Mouse (Mus musculus) thymus, postnatal 14 days (tissue): ENCODE measurements around the gene Scap.
A peak's percentile ranks its signal among the peaks of the same experiment; 100 is the strongest.
"Not testable (repeated sequence)": the region's sequence is repeated elsewhere in the genome, so short reads cannot be mapped to it uniquely, and the experiment has no call there.

ENCODE experiments used
- DNase-seq: peaks from one replicate; pipeline ENCODE4 v3.0.0; 2021

Gene Scap

DNA sequence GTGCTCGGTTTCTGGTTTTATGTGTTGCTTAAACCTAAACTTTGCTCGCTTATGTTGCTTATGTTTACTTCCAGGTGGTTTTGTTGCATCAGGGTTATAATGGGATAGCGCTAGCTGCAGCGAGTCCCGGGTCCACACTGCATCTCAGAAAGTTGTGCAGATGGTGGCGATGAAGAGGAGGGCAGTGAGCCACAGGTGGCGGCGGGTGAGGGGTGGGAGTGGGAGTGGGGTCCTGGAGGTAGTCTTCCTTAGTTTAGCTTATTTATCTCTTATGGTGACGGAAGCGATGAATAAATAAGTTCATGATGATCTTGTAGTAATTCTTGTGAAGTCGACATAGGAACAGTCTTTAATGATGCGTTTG is 790 bp downstream of the Scap start:
- no peak for DNase-seq

DNA sequence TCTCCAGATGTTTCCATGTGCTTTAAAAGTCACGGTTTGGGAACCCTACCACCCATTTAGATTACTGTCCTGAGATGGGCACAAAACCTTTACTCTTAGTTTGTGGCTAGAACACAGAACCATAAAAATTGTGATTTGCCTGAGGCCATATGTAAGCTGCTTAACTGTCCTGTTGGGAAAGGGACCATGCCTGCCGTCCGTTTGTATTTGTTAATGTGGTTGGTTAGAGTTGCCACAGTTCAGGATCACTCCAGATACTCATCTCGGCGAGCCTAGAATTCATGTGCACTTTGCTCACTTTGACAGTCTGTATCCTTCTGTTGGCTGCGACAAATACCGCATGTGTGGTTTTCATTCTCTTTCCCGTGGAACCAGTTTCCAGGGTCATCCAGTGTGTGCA is 1.8 kb downstream of the Scap start:
- DNase-seq = no peak

GRCm38 (mm10) chr9:110340037-110340750 is 7.1 kb downstream of the Scap start:
- DNase-seq = no peak

DNA sequence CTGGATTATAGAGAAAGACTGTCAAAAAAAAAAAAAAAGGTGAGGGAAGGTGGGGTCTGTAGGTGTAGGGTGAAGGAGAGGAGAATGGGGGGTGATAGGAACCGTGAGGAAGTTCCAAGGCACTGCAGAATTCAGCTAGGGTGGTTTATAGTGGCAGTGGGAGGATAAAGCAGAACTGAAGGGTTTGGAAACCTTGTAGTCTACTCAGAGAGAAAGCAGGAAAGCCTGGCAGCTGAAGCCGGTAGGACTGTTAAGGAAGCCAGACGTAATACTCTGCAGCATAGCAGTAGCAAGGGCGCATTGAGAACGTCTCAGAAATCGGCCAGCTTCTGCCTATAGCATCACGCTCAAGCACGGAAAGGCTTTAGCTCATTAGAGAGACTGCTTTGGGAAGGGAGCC is 8.9 kb downstream of the Scap start:
- DNase-seq = no peak

- DNase-seq = no peak
Measured at GRCm38 (mm10) chr9:110343805-110344204, 10.7 kb downstream of the Scap start.

- no peak for DNase-seq
Measured at GRCm38 (mm10) chr9:110345057-110345739, 12.1 kb downstream of the Scap start.

- DNase-seq = no peak
Measured at GRCm38 (mm10) chr9:110348899-110349298, 15.8 kb downstream of the Scap start.

DNA sequence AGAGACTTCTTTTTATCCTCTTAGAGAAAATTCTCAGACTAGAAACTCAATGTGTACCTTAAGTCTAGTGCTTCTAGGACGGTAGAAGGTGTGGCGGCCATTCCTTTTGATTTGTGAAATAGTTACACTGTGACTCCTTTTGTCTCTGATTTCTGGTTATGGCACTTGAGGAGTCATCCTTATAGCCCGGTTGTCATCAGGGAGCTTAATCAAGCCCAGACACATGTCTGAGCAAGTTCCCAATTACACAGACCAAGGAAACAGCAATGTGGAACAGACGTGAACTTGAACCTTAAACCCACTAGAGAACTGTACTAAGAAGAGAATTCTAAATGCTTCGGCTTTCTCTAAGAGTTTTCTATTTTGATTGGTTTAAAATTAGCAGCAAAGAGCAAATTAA is 17.1 kb downstream of the Scap start:
- no peak for DNase-seq

GRCm38 (mm10) chr9:110350612-110351011 is 17.5 kb downstream of the Scap start:
- no peak for DNase-seq

DNA sequence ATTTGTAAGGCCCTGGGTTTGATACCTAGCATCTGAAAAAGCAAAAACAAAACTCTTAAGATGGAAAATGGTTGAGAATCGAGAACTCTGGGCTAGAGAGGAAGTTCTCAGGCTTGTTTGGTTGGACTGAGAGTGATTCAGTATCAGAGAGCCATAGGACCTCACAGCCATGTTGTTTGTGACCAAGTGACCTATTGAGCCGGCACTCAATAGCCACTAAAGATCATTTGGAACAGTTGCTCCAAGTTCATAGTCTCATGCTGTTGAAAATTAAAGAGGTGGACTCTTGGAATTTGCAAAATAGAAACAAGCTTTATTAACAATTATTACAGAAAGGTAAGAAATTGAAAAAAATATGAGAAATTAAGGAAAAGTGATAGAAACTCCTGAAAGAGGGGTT is 18.3 kb downstream of the Scap start:
- no peak for DNase-seq

DNA sequence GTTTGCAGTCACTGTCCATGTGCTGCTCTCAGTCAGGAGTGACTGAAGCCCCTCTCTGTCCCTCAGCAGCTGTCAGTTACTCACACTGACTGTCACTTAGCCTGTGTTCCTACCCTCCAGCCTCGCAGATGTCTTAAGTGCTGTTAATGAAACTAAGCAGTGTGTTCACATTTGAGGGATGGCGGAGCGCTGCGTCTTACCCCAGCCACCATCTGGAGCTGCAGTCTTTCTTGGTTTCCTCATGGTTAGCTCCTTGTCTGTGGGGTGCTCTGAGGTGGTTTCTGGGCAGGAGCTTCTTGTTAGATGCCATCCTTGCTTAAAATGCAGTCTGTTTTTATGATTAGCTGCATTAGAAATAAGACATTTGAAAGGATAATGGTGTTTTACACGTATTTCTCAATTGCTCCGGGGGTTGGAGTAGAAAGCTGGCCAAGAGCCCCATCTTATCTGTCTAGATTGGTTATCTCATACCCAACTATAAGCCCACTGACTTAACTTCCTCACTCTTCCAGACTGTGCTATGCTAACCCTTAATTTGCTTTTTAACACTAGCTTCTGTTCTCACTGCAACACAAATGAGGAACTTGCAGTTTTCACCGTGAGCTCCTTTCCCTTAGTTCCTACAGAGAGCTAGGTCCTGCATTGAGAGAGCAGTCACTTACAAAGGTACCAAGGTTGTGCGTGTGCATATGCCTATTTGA is 19.0 kb downstream of the Scap start:
- peak; percentile 10 for DNase-seq

DNA sequence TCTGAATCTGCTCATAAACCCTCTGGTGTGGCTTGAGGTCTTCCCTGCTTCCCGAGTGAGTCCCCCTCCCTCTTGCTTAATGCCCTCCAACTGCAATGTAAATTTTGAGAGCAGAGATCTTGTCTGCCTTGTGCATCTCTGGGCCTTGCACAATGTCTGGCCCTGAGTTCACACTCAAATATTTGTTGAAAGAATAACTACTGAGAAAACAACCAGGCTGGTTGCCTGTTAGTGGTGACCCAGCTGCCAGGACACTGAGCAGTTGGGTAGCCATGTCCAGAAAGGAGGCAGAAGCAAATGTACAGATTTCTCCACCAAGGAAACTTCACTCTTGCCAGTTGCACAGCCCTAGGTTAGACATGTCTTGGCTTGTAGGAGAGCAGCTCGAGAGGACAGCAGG is 25.3 kb downstream of the Scap start:
- no peak for DNase-seq

DNA sequence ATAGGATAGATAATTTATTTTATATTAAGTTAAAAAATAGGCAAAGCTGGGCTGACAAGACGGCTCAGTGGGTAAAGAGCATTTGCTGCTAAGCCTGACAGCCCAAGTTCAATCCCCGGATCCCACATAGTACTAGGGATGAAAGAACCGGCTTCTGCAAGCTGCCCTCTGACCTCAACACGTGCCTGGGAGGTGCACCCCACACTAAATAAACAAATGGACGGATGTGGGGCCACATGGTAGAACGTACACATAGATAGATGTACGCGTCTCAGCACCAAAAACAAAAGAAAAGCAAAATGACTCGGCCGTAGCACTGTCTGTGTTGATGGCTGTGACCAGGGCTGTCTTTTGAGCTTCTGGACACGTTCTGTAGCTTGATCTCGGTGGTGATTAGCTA is 28.2 kb downstream of the Scap start:
- no peak for DNase-seq

DNA sequence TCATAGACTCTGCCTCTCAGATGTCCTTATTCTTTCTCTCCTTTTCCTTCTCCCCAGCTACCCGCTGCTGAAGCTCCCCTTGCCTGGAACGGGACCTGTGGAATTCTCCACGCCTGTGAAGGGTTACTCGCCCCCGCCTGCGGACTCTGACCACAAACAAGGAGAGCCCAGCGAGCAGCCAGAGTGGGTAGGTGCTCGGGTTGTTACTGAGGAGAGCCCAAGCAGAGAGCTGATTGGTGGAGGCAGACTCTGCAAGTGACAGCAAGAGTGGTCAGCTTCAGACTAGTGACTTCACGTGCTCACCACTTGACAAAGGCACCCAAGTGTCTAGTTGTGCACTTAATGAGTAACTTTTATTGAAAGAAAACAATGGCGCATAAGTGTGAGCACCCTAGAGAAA is 29.2 kb downstream of the Scap start:
- DNase-seq = no peak

DNA sequence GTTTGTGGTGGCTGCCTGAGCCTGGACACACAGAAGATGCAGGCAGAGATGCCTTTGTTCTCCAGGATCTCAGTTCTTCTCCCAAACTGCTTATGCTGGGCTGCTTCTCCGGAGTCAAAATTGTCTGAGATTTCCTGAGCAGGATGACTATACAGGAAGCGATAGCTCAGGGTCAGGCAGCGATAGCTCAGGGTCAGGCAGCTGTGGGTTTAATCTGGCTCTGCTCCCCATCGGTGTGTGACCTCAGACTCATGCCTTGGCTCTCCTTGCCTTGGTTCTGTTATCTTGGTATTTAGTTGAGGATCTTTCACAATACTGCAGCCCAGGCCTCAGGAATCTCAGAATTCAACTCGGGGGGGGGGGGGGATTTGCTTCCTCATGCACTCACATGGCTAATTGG is 33.7 kb downstream of the Scap start:
- no peak for DNase-seq

DNA sequence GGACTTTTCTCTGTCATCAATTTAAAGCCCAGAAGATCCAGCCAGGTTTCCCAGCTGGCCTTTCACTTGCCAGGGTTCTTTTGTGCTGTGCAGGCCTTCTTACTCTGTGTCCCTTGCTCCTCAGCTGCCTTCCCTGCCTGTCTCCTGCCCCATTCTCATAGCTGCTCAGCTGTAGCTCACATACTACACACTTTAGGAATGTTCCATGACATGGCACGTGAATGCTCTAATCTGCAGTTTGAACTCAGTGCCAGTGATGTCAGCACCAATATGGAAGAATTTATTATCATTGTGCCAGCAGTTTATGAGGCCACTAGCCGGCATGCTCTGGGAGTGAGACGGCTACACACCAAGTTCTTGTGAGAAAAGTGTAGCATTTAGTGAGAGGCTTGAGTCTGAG is 36.8 kb downstream of the Scap start:
- no peak for DNase-seq

GRCm38 (mm10) chr9:110373871-110374270 is 40.8 kb downstream of the Scap start:
- no peak for DNase-seq

DNA sequence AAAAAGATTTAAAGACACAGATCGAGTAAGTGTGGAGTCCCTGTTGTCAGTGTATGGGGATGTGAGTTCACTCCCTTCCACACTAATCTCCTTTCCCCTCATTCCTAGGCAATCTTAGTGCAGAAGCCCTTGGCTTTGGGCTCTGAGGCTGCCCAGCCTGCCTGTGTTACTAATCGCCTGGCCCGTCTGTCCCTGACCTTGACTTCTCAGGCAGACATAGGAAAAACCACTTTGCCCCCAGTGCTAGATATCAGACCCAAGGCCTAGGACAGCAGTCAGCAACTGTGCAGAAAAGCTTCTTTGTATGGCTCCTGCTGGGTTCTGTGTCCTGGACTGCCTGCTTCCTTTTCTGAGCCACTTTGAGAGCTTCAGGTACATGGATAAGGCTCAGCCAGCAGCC is 42.6 kb downstream of the Scap start:
- no peak for DNase-seq

DNA sequence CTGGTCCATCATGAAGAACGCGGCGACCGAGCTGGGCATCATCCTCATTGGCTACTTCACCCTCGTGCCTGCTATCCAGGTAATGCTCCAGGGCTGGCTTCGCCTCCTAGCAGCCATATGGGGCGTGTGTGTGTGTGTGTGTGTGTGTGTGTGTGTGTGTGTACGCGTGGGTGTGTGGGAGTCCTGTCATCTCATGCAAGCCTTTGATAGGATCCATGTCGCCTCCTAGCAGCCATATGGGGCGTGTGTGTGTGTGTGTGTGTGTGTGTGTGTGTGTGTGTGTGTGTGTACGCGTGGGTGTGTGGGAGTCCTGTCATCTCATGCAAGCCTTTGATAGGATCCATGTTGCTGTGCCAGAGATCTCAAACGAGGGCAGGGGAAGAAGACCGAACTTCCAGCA is 44.6 kb downstream of the Scap start:
- DNase-seq = not testable (repeated sequence)

DNA sequence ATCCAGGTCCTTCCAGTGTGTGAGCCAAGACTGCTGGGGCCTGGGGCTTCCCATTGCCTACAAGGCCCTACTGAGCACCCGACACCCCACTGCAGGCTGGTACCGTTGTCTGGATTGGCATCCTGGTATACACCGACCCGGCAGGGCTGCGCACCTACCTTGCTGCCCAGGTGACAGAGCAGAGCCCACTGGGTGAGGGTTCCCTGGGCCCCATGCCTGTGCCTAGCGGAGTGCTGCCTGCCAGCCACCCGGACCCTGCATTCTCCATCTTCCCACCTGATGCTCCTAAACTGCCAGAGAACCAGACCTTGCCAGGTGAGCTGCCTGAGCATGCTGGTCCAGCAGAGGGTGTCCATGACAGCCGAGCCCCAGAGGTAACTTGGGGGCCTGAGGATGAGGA is 46.3 kb downstream of the Scap start:
- DNase-seq = no peak

DNA sequence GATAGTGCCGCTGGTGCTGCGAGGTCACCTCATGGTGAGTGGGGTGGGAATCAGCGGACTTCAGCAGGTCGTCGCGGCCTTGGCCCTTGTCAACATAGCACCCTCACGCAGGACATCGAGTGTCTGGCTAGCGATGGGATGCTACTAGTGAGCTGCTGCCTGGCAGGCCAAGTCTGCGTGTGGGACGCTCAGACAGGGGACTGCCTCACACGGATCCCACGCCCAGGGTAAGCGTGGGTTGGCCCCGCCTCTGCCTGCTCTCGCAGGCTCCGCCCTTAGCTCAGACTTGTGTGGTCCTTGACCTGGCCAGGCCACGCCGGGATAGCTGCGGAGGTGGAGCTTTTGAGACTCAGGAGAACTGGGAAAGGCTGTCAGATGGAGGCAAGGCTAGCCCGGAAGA is 47.6 kb downstream of the Scap start:
- no peak for DNase-seq

- DNase-seq = no peak
Measured at GRCm38 (mm10) chr9:110381292-110381691, 48.2 kb downstream of the Scap start.

DNA sequence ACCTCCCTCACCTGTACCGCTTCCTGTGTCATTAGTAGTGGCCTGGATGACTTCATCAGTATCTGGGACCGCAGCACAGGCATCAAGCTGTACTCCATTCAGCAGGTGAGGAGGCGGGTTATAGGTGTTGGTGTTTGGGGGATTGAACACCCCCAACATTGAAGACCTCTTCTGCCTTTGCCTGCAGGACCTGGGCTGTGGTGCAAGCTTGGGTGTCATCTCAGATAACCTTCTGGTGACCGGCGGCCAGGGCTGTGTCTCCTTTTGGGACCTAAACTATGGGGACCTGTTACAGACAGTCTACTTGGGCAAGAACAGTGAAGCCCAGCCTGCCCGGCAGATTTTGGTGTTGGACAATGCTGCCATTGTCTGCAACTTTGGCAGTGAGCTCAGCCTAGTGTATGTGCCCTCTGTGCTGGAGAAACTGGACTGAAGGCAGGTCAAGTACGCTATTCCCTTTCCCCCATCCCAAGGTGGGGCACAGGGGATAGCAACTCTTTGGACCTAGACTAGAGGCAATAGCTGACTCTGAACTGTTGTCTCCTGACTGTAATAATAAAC is 51.4 kb downstream of the Scap start:
- no peak for DNase-seq

DNA sequence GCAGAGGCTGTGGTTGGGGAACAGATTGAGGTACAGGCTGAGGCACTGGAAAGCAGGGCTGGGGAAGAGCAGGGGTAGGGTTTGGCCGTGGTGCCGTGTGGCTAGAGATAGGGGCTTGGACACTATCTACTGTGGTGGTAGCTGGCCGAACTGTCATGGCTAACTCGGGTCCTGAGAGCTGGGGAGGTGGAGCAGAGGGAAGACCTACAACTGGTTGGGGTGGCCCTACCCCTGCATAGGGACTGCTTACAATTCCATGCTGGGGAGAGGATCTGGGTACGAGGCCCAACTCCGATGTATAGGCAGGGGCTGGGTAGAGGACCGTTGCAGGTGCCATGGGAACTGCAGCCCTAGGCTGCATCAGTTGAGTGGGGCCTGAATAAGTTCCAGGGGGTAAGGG is 54.9 kb downstream of the Scap start:
- no peak for DNase-seq
